Mouse (Mus musculus): ENCODE results near the gene Atp8a2. TPM values are rescaled to one million over a fixed set of nuclear protein-coding genes. Genes with fewer than 3 reads are reported as not detected.

Atp8a2 gene
- polyA plus RNA-seq, 2 experiments, result 0.70 to 1.7 TPM

GRCm38 (mm10) chr14:59644166-59644565 lies 552.8 kb downstream of the Atp8a2 start:
- Histone ChIP-seq H3K4me2 (replicated peaks; ENCODE audit: low read depth, low read length, severe bottlenecking) (no peak overlapping the region), H3K9me3 (ENCODE audit: control insufficient read depth, low read length) (no peaks in the 10 kb centered on the region), H3K27me3 (ENCODE audit: control insufficient read depth, insufficient read depth, low read length) (no peaks in the 10 kb centered on the region), H3K4me1 (ENCODE audit: control insufficient read depth, insufficient read depth, low read length) (peaks cover 22% of the 10 kb centered on the region), H3K27ac (replicated peaks; ENCODE audit: low read depth, low read length) (no peak overlapping the region), H3K9ac (ENCODE audit: low read depth, low read length, severe bottlenecking) (no peak overlapping the region), H3K4me3 (replicated peaks; ENCODE audit: low read length) (no peak overlapping the region), H3K36me3 (ENCODE audit: control insufficient read depth, insufficient read depth, low read length) (no peaks in the 10 kb centered on the region)
- DNase-seq (ENCODE audit: low spot score) (no peak), ATAC-seq (ENCODE audit: low FRiP score, low read depth) (no peak)
- TF ChIP-seq POLR2A (IDR thresholded peaks at IDR 0.05; ENCODE audit: borderline replicate concordance, extremely low read depth, insufficient read depth, insufficient read length), result no peak
- WGBS, result 80% methylated on average over 1 of the region's 1 CpGs

DNA sequence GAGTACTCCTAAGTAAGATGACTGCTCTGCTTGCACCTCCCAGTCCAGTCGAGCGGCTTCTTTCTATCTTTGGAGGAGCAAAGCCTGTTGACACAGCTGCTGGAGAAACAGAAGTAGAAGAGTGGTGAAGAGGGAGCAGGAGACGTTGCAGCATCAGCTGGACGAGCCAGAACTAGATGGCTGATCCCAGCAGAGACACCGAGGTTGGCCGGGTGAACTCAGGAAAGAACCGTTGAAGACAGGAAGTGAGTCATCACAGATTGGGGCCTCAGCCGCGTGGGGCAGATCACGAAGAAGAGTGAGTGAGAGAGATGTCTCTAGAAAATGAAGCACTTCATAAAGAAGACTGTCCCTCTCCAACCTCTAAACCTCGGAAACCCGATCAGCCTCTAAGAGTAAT lies 553.4 kb downstream of the Atp8a2 start:
- Histone ChIP-seq H3K4me3 (replicated peaks; ENCODE audit: low read length) (no peak overlapping the region), H3K4me2 (replicated peaks; ENCODE audit: low read depth, low read length, severe bottlenecking) (no peak overlapping the region), H3K36me3 (ENCODE audit: control insufficient read depth, insufficient read depth, low read length) (no peaks in the 10 kb centered on the region), H3K27ac (replicated peaks; ENCODE audit: low read depth, low read length) (no peak overlapping the region), H3K9me3 (ENCODE audit: control insufficient read depth, low read length) (no peaks in the 10 kb centered on the region), H3K4me1 (ENCODE audit: control insufficient read depth, insufficient read depth, low read length) (peaks cover 22% of the 10 kb centered on the region), H3K9ac (ENCODE audit: low read depth, low read length, severe bottlenecking) (no peak overlapping the region), H3K27me3 (ENCODE audit: control insufficient read depth, insufficient read depth, low read length) (no peaks in the 10 kb centered on the region)
- ATAC-seq (ENCODE audit: low FRiP score, low read depth) (no peak), DNase-seq (ENCODE audit: low spot score) (no peak)
- WGBS, result 60% methylated on average over 12 of the region's 12 CpGs
- TF ChIP-seq POLR2A (IDR thresholded peaks at IDR 0.05; ENCODE audit: borderline replicate concordance, extremely low read depth, insufficient read depth, insufficient read length), result no peak

- Histone ChIP-seq H3K36me3 (ENCODE audit: control insufficient read depth, insufficient read depth, low read length) (no peaks in the 10 kb centered on the region), H3K9ac (ENCODE audit: low read depth, low read length, severe bottlenecking) (no peak overlapping the region), H3K4me2 (replicated peaks; ENCODE audit: low read depth, low read length, severe bottlenecking) (no peak overlapping the region), H3K27me3 (ENCODE audit: control insufficient read depth, insufficient read depth, low read length) (no peaks in the 10 kb centered on the region), H3K9me3 (ENCODE audit: control insufficient read depth, low read length) (no peaks in the 10 kb centered on the region), H3K4me1 (ENCODE audit: control insufficient read depth, insufficient read depth, low read length) (peaks cover 8% of the 10 kb centered on the region), H3K27ac (replicated peaks; ENCODE audit: low read depth, low read length) (no peak overlapping the region), H3K4me3 (replicated peaks; ENCODE audit: low read length) (no peak overlapping the region)
- 46% methylated on average over 5 of the region's 5 CpGs for WGBS
- no peak for ATAC-seq (ENCODE audit: low FRiP score, low read depth)
- no peak for TF ChIP-seq POLR2A (IDR thresholded peaks at IDR 0.05; ENCODE audit: borderline replicate concordance, extremely low read depth, insufficient read depth, insufficient read length)
- no peak for DNase-seq (ENCODE audit: low spot score)
Observed at GRCm38 (mm10) chr14:59641856-59642255, 555.1 kb downstream of the Atp8a2 start.

- no peak for TF ChIP-seq POLR2A (IDR thresholded peaks at IDR 0.05; ENCODE audit: borderline replicate concordance, extremely low read depth, insufficient read depth, insufficient read length)
- H3K4me2 ChIP-seq (replicated peaks; ENCODE audit: low read depth, low read length, severe bottlenecking), result no peak overlapping the region
- no peak overlapping the region for H3K27ac ChIP-seq (replicated peaks; ENCODE audit: low read depth, low read length)
- DNase-seq (ENCODE audit: low spot score), result no peak
- no peaks in the 10 kb centered on the region for H3K36me3 ChIP-seq (ENCODE audit: control insufficient read depth, insufficient read depth, low read length)
- H3K4me1 ChIP-seq (ENCODE audit: control insufficient read depth, insufficient read depth, low read length), result peaks cover 6% of the 10 kb centered on the region; the same call in 1 of the 2 replicates
- no peak overlapping the region for H3K9ac ChIP-seq (ENCODE audit: low read depth, low read length, severe bottlenecking)
- no peak for ATAC-seq (ENCODE audit: low FRiP score, low read depth)
- H3K27me3 ChIP-seq (ENCODE audit: control insufficient read depth, insufficient read depth, low read length), result no peaks in the 10 kb centered on the region
- WGBS, result 47% methylated on average over 7 of the region's 7 CpGs
- no peak overlapping the region for H3K4me3 ChIP-seq (replicated peaks; ENCODE audit: low read length)
- H3K9me3 ChIP-seq (ENCODE audit: control insufficient read depth, low read length), result no peaks in the 10 kb centered on the region
Observed at GRCm38 (mm10) chr14:59638906-59639703, 557.9 kb downstream of the Atp8a2 start.

- WGBS, result 78% methylated on average over 9 of the region's 9 CpGs
- H3K27me3 ChIP-seq (ENCODE audit: control insufficient read depth, insufficient read depth, low read length), result no peaks in the 10 kb centered on the region
- no peak overlapping the region for H3K4me3 ChIP-seq (replicated peaks; ENCODE audit: low read length)
- ATAC-seq (ENCODE audit: low FRiP score, low read depth) (no peak), DNase-seq (ENCODE audit: low spot score) (no peak)
- no peak for TF ChIP-seq POLR2A (IDR thresholded peaks at IDR 0.05; ENCODE audit: borderline replicate concordance, extremely low read depth, insufficient read depth, insufficient read length)
- H3K27ac ChIP-seq (replicated peaks; ENCODE audit: low read depth, low read length), result no peak overlapping the region
- H3K36me3 ChIP-seq (ENCODE audit: control insufficient read depth, insufficient read depth, low read length), result peaks cover 20% of the 10 kb centered on the region
- no peak overlapping the region for H3K4me2 ChIP-seq (replicated peaks; ENCODE audit: low read depth, low read length, severe bottlenecking)
- no peaks in the 10 kb centered on the region for H3K9me3 ChIP-seq (ENCODE audit: control insufficient read depth, low read length)
- H3K9ac ChIP-seq (ENCODE audit: low read depth, low read length, severe bottlenecking), result no peak overlapping the region
- 0 out of 2 replicates have a peak, but pooled peaks cover 5% of the 10 kb centered on the region for H3K4me1 ChIP-seq (ENCODE audit: control insufficient read depth, insufficient read depth, low read length)
Observed at GRCm38 (mm10) chr14:59633988-59634387, 563.0 kb downstream of the Atp8a2 start.
